Mouse (Mus musculus): ENCODE results near the gene Tmtc2.

- no peak for TF ChIP-seq FLI1 (IDR thresholded peaks at IDR 0.05; ENCODE audit: low read length)
- TF ChIP-seq GATA1 (IDR thresholded peaks at IDR 0.05; ENCODE audit: borderline replicate concordance, low read length): no peak
Measured at GRCm38 (mm10) chr10:105573908-105574694, at the start of gene Tmtc2.

Measured in megakaryocyte, embryonic 14.5 days (primary cell).